Mouse (Mus musculus): Measurements from ENCODE around the gene Dpp10. TPM values are rescaled to one million over a fixed set of nuclear protein-coding genes. Genes with fewer than 3 reads are reported as not detected.

Dpp10 gene
- polyA plus RNA-seq, 1 experiment: not detected

DNA sequence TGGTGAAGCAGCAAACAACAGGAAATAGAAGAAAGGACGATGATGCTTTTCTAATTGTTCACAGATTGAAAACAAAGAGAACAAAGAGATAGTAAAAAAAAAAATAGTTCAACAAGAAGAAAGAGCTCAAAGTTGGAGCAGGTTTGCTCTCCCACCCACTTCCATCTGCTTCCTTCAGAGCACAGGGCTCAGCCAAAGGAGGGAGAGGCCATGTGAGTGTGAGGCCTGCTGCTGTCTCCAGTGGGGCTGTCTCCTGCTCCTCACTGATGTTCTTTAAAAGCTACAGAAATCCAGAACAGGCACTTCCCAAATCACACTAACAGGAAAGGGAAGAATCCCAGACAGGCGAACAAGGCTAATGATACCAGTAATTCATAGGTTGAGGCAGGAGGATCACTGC lies 694.1 kb downstream of the Dpp10 start:
- WGBS: 60% methylated on average over 2 of the region's 2 CpGs
- no peak overlapping the region for H3K4me3 ChIP-seq (replicated peaks; ENCODE audit: extremely low read depth, low read depth, low read length)
- TF ChIP-seq POLR2A (IDR thresholded peaks at IDR 0.05; ENCODE audit: borderline replicate concordance, extremely low read depth, low read depth, low read length) (no peak), CTCF (IDR thresholded peaks at IDR 0.05; ENCODE audit: insufficient read depth, low read length) (no peak)
- no peaks in the 10 kb centered on the region for H3K4me1 ChIP-seq (ENCODE audit: control insufficient read depth, insufficient read depth, low read length)
- no peak for DNase-seq

- no peak overlapping the region for H3K4me3 ChIP-seq (replicated peaks; ENCODE audit: extremely low read depth, low read depth, low read length)
- DNase-seq: no peak
- H3K4me1 ChIP-seq (ENCODE audit: control insufficient read depth, insufficient read depth, low read length): no peaks in the 10 kb centered on the region
- 50% methylated on average over 1 of the region's 1 CpGs for WGBS
- no peak for TF ChIP-seq POLR2A (IDR thresholded peaks at IDR 0.05; ENCODE audit: borderline replicate concordance, extremely low read depth, low read depth, low read length)
- no peak for TF ChIP-seq CTCF (IDR thresholded peaks at IDR 0.05; ENCODE audit: insufficient read depth, low read length)
These were observed 707.5 kb downstream of the Dpp10 start for GRCm38 (mm10) chr1:123337877-123338276.

GRCm38 (mm10) chr1:123316886-123317285 lies 728.5 kb downstream of the Dpp10 start:
- 72% methylated on average over 2 of the region's 2 CpGs for WGBS
- TF ChIP-seq POLR2A (IDR thresholded peaks at IDR 0.05; ENCODE audit: borderline replicate concordance, extremely low read depth, low read depth, low read length): no peak
- no peak for TF ChIP-seq CTCF (IDR thresholded peaks at IDR 0.05; ENCODE audit: insufficient read depth, low read length)
- no peak for DNase-seq
- H3K4me3 ChIP-seq (replicated peaks; ENCODE audit: extremely low read depth, low read depth, low read length): no peak overlapping the region
- no peaks in the 10 kb centered on the region for H3K4me1 ChIP-seq (ENCODE audit: control insufficient read depth, insufficient read depth, low read length)
